Mouse (Mus musculus): ENCODE data around the gene Gm17079.
"Not testable (repeated sequence)": the region's sequence is repeated elsewhere in the genome, so short reads cannot be mapped to it uniquely, and the experiment has no call there.

Gene Gm17079

DNA sequence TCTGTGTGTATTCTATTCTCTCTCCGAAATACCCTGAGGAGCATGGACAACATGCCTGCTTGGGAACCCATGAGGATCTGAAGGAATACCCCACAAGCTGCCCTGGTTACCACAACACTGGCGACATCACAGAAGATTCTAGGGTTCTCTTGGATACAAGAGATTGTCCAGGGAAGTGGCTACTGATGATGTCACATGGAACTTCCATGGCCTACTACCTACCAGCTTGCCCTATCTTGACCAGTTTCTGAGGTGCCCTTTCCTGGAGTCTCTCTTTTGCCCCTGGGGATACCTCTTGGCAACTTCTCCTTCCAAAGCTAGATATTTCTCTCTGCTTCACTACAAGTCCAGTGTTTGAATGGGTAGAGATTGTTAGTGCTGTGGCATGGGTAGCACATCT is at the start of gene Gm17079:
TSS of gene Gm17079 (minus strand) at position 101 of the 400 bp plus-strand sequence.
- not testable (repeated sequence) for DNase-seq

GRCm38 (mm10) chr14:51740347-51741170 is 45.3 kb upstream of the Gm17079 start:
- no peak for DNase-seq

GRCm38 (mm10) chr14:51739150-51739993 is 44.1 kb upstream of the Gm17079 start:
- DNase-seq, result no peak

DNA sequence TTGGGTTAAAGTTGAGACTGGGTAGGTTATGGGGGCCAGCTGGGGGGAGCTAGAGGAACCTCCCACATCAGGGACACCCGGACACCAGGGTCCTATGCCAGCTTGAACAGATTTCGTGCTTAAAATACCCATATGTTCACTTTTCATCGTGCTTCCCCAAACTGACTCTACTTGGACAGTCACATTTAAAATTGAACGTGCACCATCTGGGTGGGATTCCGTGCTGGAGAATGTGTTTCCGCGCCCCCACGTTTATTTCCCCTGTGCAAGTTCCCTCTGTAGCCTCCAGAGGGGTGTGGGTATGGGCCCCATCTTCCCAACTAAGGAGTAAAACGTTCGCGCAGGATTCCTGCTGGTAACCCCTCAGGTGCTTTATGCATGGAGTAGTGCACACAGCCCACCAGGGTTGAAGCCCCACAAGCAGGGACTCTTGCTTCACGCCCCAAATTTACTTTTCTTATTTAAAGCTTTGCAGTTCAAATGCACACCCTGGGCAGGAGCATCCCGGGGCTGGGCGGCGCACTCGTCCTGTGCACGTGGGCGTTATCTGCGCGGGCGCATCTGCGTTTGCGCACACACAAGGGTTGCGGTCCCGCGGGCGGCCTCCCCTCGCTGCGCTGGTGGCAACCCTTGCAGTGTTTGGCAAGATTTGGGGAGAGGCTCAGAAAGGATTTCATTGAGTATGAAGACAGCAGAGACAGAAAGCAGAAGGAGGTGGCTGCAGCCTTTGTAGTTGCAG is 43.3 kb upstream of the Gm17079 start:
- no peak for DNase-seq

DNA sequence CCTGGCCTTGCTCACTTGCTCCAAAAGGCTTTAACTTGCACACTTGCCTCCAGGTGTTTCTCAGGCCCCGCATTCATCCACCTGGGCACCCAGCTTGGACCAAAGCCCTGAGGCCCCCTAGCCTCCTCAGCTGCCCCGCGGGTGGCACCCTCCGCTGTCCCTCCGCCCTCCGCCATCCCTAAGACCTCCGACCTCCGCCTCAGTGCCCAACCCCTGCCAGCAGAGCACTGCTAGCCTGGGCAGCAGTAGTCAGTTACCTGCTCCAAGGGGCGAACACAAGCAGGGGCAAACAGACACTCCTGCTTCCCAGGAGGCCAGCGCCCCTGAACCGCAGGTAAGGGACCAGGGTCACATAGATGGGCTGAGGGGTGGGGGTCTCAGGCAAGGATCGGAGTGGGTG is 42.7 kb upstream of the Gm17079 start:
- DNase-seq, result no peak

GRCm38 (mm10) chr14:51717083-51717482 is 21.8 kb upstream of the Gm17079 start, which contains the start of gene Gm5800:
Gene Gm5800 (minus strand): TSS chr14:51717183.
- no peak for DNase-seq

DNA sequence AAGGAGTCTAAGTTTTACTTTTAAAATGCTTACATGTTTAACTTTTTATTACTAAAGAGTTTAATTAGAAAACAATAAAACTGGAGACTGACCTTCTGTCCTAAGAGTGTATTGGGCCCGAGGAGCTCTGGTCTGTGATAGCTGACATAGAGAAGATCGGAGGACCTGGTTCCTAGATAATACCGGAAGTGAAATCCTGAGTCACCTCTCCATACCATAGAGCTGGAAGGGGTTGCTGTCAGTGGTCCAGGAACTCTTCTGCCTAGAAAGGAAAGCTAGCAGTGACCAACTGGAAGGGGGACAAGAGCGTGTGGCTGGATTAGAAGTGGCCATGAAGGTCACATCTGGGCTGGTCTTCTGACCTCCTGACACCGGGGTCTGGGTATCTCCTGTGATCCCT is 18.0 kb downstream of the Gm17079 start:
- DNase-seq, result no peak
